Mouse (Mus musculus) C2C12 (cell line): ENCODE data around the gene Oas1a.

Experiments used
- CTCF ChIP-seq: IDR thresholded peaks from one replicate; pipeline ENCODE4 v1.5.1; 2011; ENCODE audit not compliant: control insufficient read depth, insufficient read depth, insufficient read length
- FOSL1 ChIP-seq: IDR thresholded peaks from one replicate; pipeline ENCODE4 v1.8.0; 2011; ENCODE audit warnings: mild to moderate bottlenecking, low read length; ENCODE audit not compliant: poor library complexity, insufficient read depth, severe bottlenecking
- MAX ChIP-seq: IDR thresholded peaks from one replicate; pipeline ENCODE4 v1.6.1; 2011; ENCODE audit warnings: mild to moderate bottlenecking, control low read depth
- USF1 ChIP-seq: IDR thresholded peaks from one replicate; pipeline ENCODE4 v1.6.1; 2011; ENCODE audit warnings: low read depth, mild to moderate bottlenecking, control low read depth, moderate library complexity

DNA sequence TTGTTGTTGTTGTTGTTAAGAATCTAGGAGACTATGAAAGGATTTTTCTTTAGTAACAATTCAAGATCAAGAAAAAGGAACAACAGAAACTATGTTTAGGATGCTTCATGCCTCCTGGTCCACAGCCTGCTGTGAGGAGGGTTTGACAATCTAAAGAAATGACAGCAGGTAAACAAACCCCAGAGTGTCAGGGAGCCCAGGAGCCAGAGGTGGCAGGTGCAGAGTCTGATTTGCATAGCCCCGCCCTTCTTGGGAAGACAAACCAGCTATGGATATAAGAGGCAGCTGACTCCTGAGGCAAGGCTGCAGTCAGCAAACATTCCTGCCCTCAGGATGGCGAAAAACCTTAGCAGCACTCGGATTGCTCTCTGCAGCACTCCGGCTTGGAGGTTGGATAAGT is 46.2 kb downstream of the Oas1a start, which contains the start of gene Oas1h:
- TF ChIP-seq CTCF (no peak), MAX (no peak), USF1 (no peak), FOSL1 (no peak)
